Mouse (Mus musculus) small intestine, adult 2 months (tissue): ENCODE measurements around the gene Phlda1.

ENCODE experiments used
- CTCF ChIP-seq: fragments of 200-500 bp; IDR thresholded peaks from 2 replicates; pipeline ENCODE4 v1.5.1; 2012; ENCODE audit warnings: low read depth, mild to moderate bottlenecking, control low read depth, inconsistent platforms, low read length, moderate library complexity, mixed read lengths; ENCODE audit not compliant: insufficient replicate concordance, insufficient read length; ENCODE audit errors: extremely low read depth
- POLR2A ChIP-seq: fragments of 200-500 bp; IDR thresholded peaks from 2 replicates; pipeline ENCODE4 v1.6.1; 2012; ENCODE audit warnings: low read depth, mild to moderate bottlenecking, control low read depth, inconsistent platforms, low read length, moderate library complexity

DNA sequence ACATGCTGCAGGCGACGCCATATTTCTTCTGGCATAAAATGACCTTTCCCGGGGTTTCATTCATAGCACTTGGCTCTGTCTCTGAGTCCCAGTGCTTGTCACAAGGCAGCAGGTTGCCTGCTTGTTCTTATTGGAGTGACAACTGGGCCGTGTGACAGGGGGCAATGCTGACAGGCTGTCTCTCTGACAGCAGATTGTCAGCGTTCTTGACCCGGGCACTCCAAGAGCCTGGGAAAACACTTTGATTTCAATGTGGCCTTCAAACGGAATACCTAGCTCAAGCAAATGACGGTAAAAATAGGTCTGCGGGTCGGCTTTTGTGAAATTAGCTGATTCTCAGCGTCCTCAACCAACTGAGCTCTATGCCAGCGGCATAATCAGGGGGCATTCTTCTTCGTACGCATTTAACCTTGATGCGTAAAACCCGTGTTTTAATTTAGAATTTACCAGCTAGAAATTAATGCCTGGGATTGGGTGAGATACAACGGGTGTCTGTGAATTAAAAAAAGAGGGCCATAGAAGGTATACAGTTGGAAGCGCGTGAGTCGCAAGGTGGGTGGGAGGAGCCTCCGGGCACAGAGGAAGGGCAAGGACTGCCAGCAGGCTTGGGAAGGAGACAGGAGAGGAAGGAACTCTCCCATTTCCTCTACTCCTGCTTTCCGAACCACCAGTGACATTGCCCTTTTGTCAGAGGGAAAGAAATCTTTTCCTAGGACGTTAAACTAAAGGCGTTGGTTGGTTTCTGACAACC, 13.7 kb downstream of the Phlda1 start:
- no peak for TF ChIP-seq POLR2A
- no peak for TF ChIP-seq CTCF
